ENCODE assay signal across 18 mouse cellular contexts in genomic region chr5:21866750-21867149, GRCm38 (mm10). TPM values are rescaled to one million over a fixed set of nuclear protein-coding genes. Genes with fewer than 3 reads are reported as not detected.
DNase-seq lines count a peak whose midpoint lies in the region; ATAC-seq and TF ChIP-seq lines count a peak whose summit lies in the region.
"Had no signal": no experiment of that assay in that cellular context is flagged by ENCODE, and none has a peak within 500 bp of the region (broad histone marks: within the 10 kb centered on the region; RNA-seq: fewer than 3 reads in every experiment).

No protein-coding gene starts in this region.

- peaks cover 10% of the 10 kb centered on the region; the same call in 1 of the 2 replicates for H3K27me3 ChIP-seq in hindbrain, embryonic 10.5 days (ENCODE audit: insufficient read depth, poor library complexity, severe bottlenecking)
- peaks cover 3% of the 10 kb centered on the region; the same call in 1 of the 2 replicates for H3K27me3 ChIP-seq in hindbrain, embryonic 11.5 days (ENCODE audit: control insufficient read depth, insufficient read depth, low read length)
- H3K27me3 ChIP-seq in ES-Bruce4 (ENCODE audit: control insufficient read depth, insufficient read depth, low read length, poor library complexity, severe bottlenecking): no peaks in the 10 kb centered on the region
- no peaks in the 10 kb centered on the region for H3K27me3 ChIP-seq in forebrain, embryonic 14.5 days (replicated peaks; ENCODE audit: control insufficient read depth, insufficient read depth, low read length)
- H3K27me3 ChIP-seq in midbrain, embryonic 14.5 days (ENCODE audit: control insufficient read depth, insufficient read depth, low read length): no peaks in the 10 kb centered on the region
- H3K27me3 ChIP-seq: CH12.LX; embryonic facial prominence, embryonic 12.5 days had no signal

- H3K27ac ChIP-seq in hindbrain, embryonic 10.5 days: 0 out of 2 replicates have a peak overlapping the region, but pooled peaks have one; percentile 19
- H3K27ac ChIP-seq in hindbrain, embryonic 11.5 days (ENCODE audit: low read depth, low read length): no peak overlapping the region
- H3K27ac ChIP-seq in ES-Bruce4 (ENCODE audit: insufficient read depth, low read length): peak overlapping the region; percentile 30; the same call in 1 of the 2 replicates
- no peak overlapping the region for H3K27ac ChIP-seq in forebrain, embryonic 14.5 days (ENCODE audit: low read depth, low read length)
- H3K27ac ChIP-seq in midbrain, embryonic 14.5 days (replicated peaks; ENCODE audit: low read depth, low read length): 0 out of 2 replicates have a peak overlapping the region, but pooled peaks have one; percentile 14
- H3K27ac ChIP-seq: embryonic facial prominence, embryonic 12.5 days; heart, adult 2 months had no signal

- no peak for DNase-seq in hindbrain, embryonic 10.5 days (ENCODE audit: low spot score)
- no peak for DNase-seq in hindbrain, embryonic 11.5 days (ENCODE audit: low spot score)
- DNase-seq in forebrain, embryonic 14.5 days (ENCODE audit: low spot score): peak; percentile 2
- DNase-seq in midbrain, embryonic 14.5 days: no peak
- no peak for DNase-seq in urinary bladder, postnatal 10 days (ENCODE audit: low spot score)
- DNase-seq in lung, adult 18-20 months: no peak
- no peak for DNase-seq in frontal cortex, postnatal 10 days (ENCODE audit: low spot score in 2 of 2)
- DNase-seq: adrenal gland, adult 8-10 months; gastrocnemius, postnatal 10 days; heart, adult 2 months; thymus, adult 18-20 months had no signal

- no peak overlapping the region for H3K4me2 ChIP-seq in hindbrain, embryonic 11.5 days (replicated peaks; ENCODE audit: low read depth, low read length)
- H3K4me2 ChIP-seq in forebrain, embryonic 14.5 days (ENCODE audit: low read length): peak overlapping the region; percentile 56; the same call in 1 of the 2 replicates
- H3K4me2 ChIP-seq in midbrain, embryonic 14.5 days (ENCODE audit: low read length): peak overlapping the region; percentile 62

- TF ChIP-seq POLR2A in ES-Bruce4 (IDR thresholded peaks at IDR 0.05; ENCODE audit: insufficient read depth, low read length): no peak

- no peaks in the 10 kb centered on the region for H3K36me3 ChIP-seq in hindbrain, embryonic 10.5 days
- H3K36me3 ChIP-seq in hindbrain, embryonic 11.5 days (ENCODE audit: control insufficient read depth, insufficient read depth, low read length): no peaks in the 10 kb centered on the region
- H3K36me3 ChIP-seq in ES-Bruce4 (ENCODE audit: control insufficient read depth, insufficient read depth, low read length, poor library complexity, severe bottlenecking): no peaks in the 10 kb centered on the region
- no peaks in the 10 kb centered on the region for H3K36me3 ChIP-seq in forebrain, embryonic 14.5 days (ENCODE audit: control insufficient read depth, insufficient read depth, low read length)
- no peaks in the 10 kb centered on the region for H3K36me3 ChIP-seq in midbrain, embryonic 14.5 days (ENCODE audit: control insufficient read depth, insufficient read depth, low read length)
- H3K36me3 ChIP-seq: embryonic facial prominence, embryonic 12.5 days had no signal

- no peak overlapping the region for H3K9ac ChIP-seq in hindbrain, embryonic 11.5 days (ENCODE audit: low read depth, low read length)
- no peak overlapping the region for H3K9ac ChIP-seq in ES-Bruce4 (ENCODE audit: low read depth, poor library complexity, severe bottlenecking)
- no peak overlapping the region; the same call in 1 of the 2 replicates for H3K9ac ChIP-seq in forebrain, embryonic 14.5 days (ENCODE audit: low read length)
- H3K9ac ChIP-seq in midbrain, embryonic 14.5 days (replicated peaks; ENCODE audit: low read length): no peak overlapping the region
- H3K9ac ChIP-seq: embryonic facial prominence, embryonic 12.5 days had no signal

- H3K4me3 ChIP-seq in hindbrain, embryonic 10.5 days: no peak overlapping the region
- H3K4me3 ChIP-seq in hindbrain, embryonic 11.5 days (ENCODE audit: low read depth, low read length): no peak overlapping the region
- no peak overlapping the region for H3K4me3 ChIP-seq in ES-Bruce4 (ENCODE audit: low read depth, low read length)
- no peak overlapping the region for H3K4me3 ChIP-seq in forebrain, embryonic 14.5 days (ENCODE audit: low read depth, low read length)
- H3K4me3 ChIP-seq in midbrain, embryonic 14.5 days (replicated peaks; ENCODE audit: low read depth, low read length): no peak overlapping the region
- H3K4me3 ChIP-seq: heart, adult 2 months; myocyte had no signal

- TF ChIP-seq EP300 in ES-Bruce4 (IDR thresholded peaks at IDR 0.05; ENCODE audit: insufficient read depth, low read depth, low read length): no peak

- no peak for ATAC-seq in hindbrain, embryonic 11.5 days (ENCODE audit: low FRiP score)
- ATAC-seq in forebrain, embryonic 14.5 days: no peak
- no peak for ATAC-seq in midbrain, embryonic 14.5 days (ENCODE audit: low FRiP score, low TSS enrichment)

- H3K9me3 ChIP-seq in hindbrain, embryonic 10.5 days: no peaks in the 10 kb centered on the region
- H3K9me3 ChIP-seq in hindbrain, embryonic 11.5 days (ENCODE audit: control insufficient read depth, low read length): no peaks in the 10 kb centered on the region
- no peaks in the 10 kb centered on the region for H3K9me3 ChIP-seq in ES-Bruce4 (replicated peaks; ENCODE audit: control insufficient read depth, insufficient read depth, low read length, poor library complexity, severe bottlenecking)
- no peaks in the 10 kb centered on the region for H3K9me3 ChIP-seq in forebrain, embryonic 14.5 days (replicated peaks; ENCODE audit: control insufficient read depth, low read length)
- H3K9me3 ChIP-seq in midbrain, embryonic 14.5 days (ENCODE audit: control insufficient read depth, low read length): no peaks in the 10 kb centered on the region
- H3K9me3 ChIP-seq: embryonic facial prominence, embryonic 12.5 days had no signal

- H3K4me1 ChIP-seq in hindbrain, embryonic 10.5 days (replicated peaks): peaks cover 18% of the 10 kb centered on the region
- no peaks in the 10 kb centered on the region; the same call in 1 of the 2 replicates for H3K4me1 ChIP-seq in hindbrain, embryonic 11.5 days (replicated peaks; ENCODE audit: control insufficient read depth, insufficient read depth, low read length)
- H3K4me1 ChIP-seq in ES-Bruce4 (ENCODE audit: control insufficient read depth, insufficient read depth, low read length): no peaks in the 10 kb centered on the region
- H3K4me1 ChIP-seq in forebrain, embryonic 14.5 days (ENCODE audit: control insufficient read depth, insufficient read depth, low read length): peaks cover 5% of the 10 kb centered on the region; the same call in 1 of the 2 replicates
- peaks cover 6% of the 10 kb centered on the region for H3K4me1 ChIP-seq in midbrain, embryonic 14.5 days (ENCODE audit: control insufficient read depth, insufficient read depth, low read length)

- WGBS in hindbrain, embryonic 10.5 days: 71% methylated on average over 8 of the region's 8 CpGs
- 66% methylated on average over 8 of the region's 8 CpGs for WGBS in hindbrain, embryonic 11.5 days
- 57% methylated on average over 8 of the region's 8 CpGs for WGBS in forebrain, embryonic 14.5 days
- 68% methylated on average over 8 of the region's 8 CpGs for WGBS in midbrain, embryonic 14.5 days

- TF ChIP-seq CTCF in ES-Bruce4 (IDR thresholded peaks at IDR 0.05; ENCODE audit: low read depth, low read length): no peak

RNA-seq across cellular contexts. Expression of gene Slc26a5, which starts 1.3 kb away (rescaled TPM):
- polyA plus RNA-seq in hindbrain, embryonic 10.5 days (2016; fragmentation: Nextera tagmentation; extraction: Ambion mirVana): 0.09 TPM in 1 of 2 replicates, not detected in the other
- polyA plus RNA-seq in hindbrain, embryonic 11.5 days (2014; fragmentation: Nextera tagmentation; extraction: Ambion mirVana): not detected in 2 replicates
- not detected in 2 replicates for polyA plus RNA-seq in ES-Bruce4 (2011; ENCODE audit: insufficient read depth, insufficient read length, low read depth, missing spikeins)
- polyA plus RNA-seq in forebrain, embryonic 14.5 days (2014; fragmentation: Nextera tagmentation; extraction: Ambion mirVana): 0.17 TPM in 1 of 2 replicates, not detected in the other
- 0.23 and 0.34 TPM in 2 replicates for polyA plus RNA-seq in midbrain, embryonic 14.5 days (2014; fragmentation: Nextera tagmentation; extraction: Ambion mirVana)
- polyA plus RNA-seq: heart, adult 2 months; heart, embryonic 16.5 days; liver, adult 2 months; lung, adult 2 months; myocyte had no signal

Comparison
In these comparisons a context has a peak if more than half of its experiments do, and no peak if none do; other contexts are left out.
1. H3K27ac ChIP-seq: peak in hindbrain, embryonic 10.5 days (single experiment), ES-Bruce4 (single experiment) and midbrain, embryonic 14.5 days (single experiment); none in hindbrain, embryonic 11.5 days (single experiment) and forebrain, embryonic 14.5 days (single experiment).